Mouse (Mus musculus) frontal cortex, adult (tissue): ENCODE measurements around the gene Bcl2l14.

ENCODE experiments used
- ATAC-seq: cut with Nextera tagmentation; 2 replicates; pipeline ENCODE4 v1.9.2; 2017; ENCODE audit warnings: mild to moderate bottlenecking, moderate library complexity, mixed read lengths; ENCODE audit not compliant: low TSS enrichment

Bcl2l14 gene

GRCm38 (mm10) chr6:134443198-134443904, 47.2 kb downstream of the Bcl2l14 start:
- ATAC-seq = no peak

GRCm38 (mm10) chr6:134443925-134444324, 47.8 kb downstream of the Bcl2l14 start:
- no peak for ATAC-seq

- ATAC-seq = no peak
Measured at GRCm38 (mm10) chr6:134448451-134448850, 52.3 kb downstream of the Bcl2l14 start.

- ATAC-seq = peak; percentile 76
Measured at GRCm38 (mm10) chr6:134449958-134450357, 53.8 kb downstream of the Bcl2l14 start.

- peak; percentile 68 for ATAC-seq
Measured at GRCm38 (mm10) chr6:134450661-134451119, 54.6 kb downstream of the Bcl2l14 start.

- no peak for ATAC-seq
Measured at GRCm38 (mm10) chr6:134454093-134454492, 58.0 kb downstream of the Bcl2l14 start.

- no peak for ATAC-seq
Measured at GRCm38 (mm10) chr6:134458376-134458775, 62.3 kb downstream of the Bcl2l14 start.

- ATAC-seq = peak; percentile 48
Measured at GRCm38 (mm10) chr6:134461175-134461574, 65.1 kb downstream of the Bcl2l14 start.

GRCm38 (mm10) chr6:134466671-134467229, 70.6 kb downstream of the Bcl2l14 start:
- ATAC-seq = no peak

- ATAC-seq = no peak
Measured at GRCm38 (mm10) chr6:134469297-134469696, 73.2 kb downstream of the Bcl2l14 start.

GRCm38 (mm10) chr6:134470857-134471256, 74.7 kb downstream of the Bcl2l14 start:
- peak; percentile 70 for ATAC-seq

GRCm38 (mm10) chr6:134473143-134473561, 77.0 kb downstream of the Bcl2l14 start:
- no peak for ATAC-seq

- ATAC-seq = no peak
Measured at GRCm38 (mm10) chr6:134479481-134479880, 83.4 kb downstream of the Bcl2l14 start.

- ATAC-seq = no peak
Measured at GRCm38 (mm10) chr6:134486318-134486717, 90.2 kb downstream of the Bcl2l14 start.
